Mouse (Mus musculus) lung, adult 2 months (tissue): ENCODE results near the gene Apbb2.

Experiments used
- CTCF ChIP-seq: fragments of 200-500 bp; IDR thresholded peaks from 2 replicates; pipeline ENCODE4 v1.5.1; 2011; ENCODE audit warnings: mild to moderate bottlenecking, low read length, control low read depth; ENCODE audit not compliant: insufficient read depth
- POLR2A ChIP-seq: fragments of 200-500 bp; IDR thresholded peaks from 2 replicates; pipeline ENCODE4 v1.6.1; 2011; ENCODE audit warnings: low read depth, mild to moderate bottlenecking, control low read depth, low read length, borderline replicate concordance; ENCODE audit errors: extremely low read depth

DNA sequence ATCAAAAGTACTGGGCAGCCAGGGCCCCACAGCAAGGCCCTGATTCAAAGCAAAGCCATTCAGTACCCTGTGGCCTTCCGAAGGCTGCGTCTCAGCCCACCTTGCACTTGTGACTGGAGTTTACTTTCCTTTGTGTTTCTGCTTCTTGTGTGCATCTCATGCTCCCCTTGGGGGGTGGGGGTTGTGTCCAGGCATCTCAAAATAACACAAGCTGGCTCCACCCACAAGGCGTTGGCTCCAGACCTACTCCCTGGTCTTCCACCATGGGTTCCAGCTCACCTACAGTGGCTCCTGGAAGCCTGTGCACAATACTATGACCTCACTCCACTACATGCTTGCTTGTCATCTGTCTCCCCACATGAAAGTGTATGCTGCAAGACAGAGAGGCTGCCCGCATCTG, 88.2 kb downstream of the Apbb2 start:
- TF ChIP-seq POLR2A (no peak), CTCF (no peak)
